Mouse (Mus musculus) limb, embryonic 10.5 days (tissue): ENCODE data around the gene Wfikkn2. TPM values are rescaled to one million over a fixed set of nuclear protein-coding genes. Genes with fewer than 3 reads are reported as not detected.

ENCODE experiments used
- DNase-seq: peaks from one replicate; pipeline ENCODE4 v3.0.0-alpha.2; 2017; ENCODE audit warnings: low spot score
- H3K27ac ChIP-seq: fragments of 300-500 bp; sonication (generic); 2 replicates; pipeline ENCODE4 v1.5.1; 2016; ENCODE audit warnings: mild to moderate bottlenecking
- H3K27me3 ChIP-seq: fragments of 300-500 bp; sonication (generic); 2 replicates; pipeline ENCODE4 v1.6.1; 2016; ENCODE audit warnings: low read depth, mild to moderate bottlenecking; ENCODE audit not compliant: poor library complexity, severe bottlenecking
- H3K36me3 ChIP-seq: fragments of 300-500 bp; sonication (generic); 2 replicates; pipeline ENCODE4 v1.6.1; 2016; ENCODE audit warnings: mild to moderate bottlenecking, moderate library complexity
- H3K4me1 ChIP-seq: fragments of 300-500 bp; sonication (generic); 2 replicates; pipeline ENCODE4 v1.6.1; 2016
- H3K4me3 ChIP-seq: fragments of 300-500 bp; sonication (generic); 2 replicates; pipeline ENCODE4 v1.5.1; 2016; ENCODE audit warnings: mild to moderate bottlenecking, moderate library complexity
- H3K9me3 ChIP-seq: fragments of 300-500 bp; sonication (generic); replicated peaks from 2 replicates; pipeline ENCODE4 v1.6.1; 2016; ENCODE audit warnings: mild to moderate bottlenecking
- WGBS: fragments of 180-500 bp; shearing (Covaris S2); methylation state at CpG from one replicate; pipeline ENCODE4 v1.1.7; 2016; 5-methylcytosine and 5-hydroxymethylcytosine counted together
- polyA plus RNA-seq: library from polyadenylated mRNA; unstranded; fragments of >200 nt; fragmentation: Nextera tagmentation; extraction: Ambion mirVana; gene quantifications from 2 replicates; pipeline ENCODE4 v1.2.1, GENCODE M21; 2016

Gene Wfikkn2
- polyA plus RNA-seq, 1 experiment from 2014 or later = 7.9 TPM

DNA sequence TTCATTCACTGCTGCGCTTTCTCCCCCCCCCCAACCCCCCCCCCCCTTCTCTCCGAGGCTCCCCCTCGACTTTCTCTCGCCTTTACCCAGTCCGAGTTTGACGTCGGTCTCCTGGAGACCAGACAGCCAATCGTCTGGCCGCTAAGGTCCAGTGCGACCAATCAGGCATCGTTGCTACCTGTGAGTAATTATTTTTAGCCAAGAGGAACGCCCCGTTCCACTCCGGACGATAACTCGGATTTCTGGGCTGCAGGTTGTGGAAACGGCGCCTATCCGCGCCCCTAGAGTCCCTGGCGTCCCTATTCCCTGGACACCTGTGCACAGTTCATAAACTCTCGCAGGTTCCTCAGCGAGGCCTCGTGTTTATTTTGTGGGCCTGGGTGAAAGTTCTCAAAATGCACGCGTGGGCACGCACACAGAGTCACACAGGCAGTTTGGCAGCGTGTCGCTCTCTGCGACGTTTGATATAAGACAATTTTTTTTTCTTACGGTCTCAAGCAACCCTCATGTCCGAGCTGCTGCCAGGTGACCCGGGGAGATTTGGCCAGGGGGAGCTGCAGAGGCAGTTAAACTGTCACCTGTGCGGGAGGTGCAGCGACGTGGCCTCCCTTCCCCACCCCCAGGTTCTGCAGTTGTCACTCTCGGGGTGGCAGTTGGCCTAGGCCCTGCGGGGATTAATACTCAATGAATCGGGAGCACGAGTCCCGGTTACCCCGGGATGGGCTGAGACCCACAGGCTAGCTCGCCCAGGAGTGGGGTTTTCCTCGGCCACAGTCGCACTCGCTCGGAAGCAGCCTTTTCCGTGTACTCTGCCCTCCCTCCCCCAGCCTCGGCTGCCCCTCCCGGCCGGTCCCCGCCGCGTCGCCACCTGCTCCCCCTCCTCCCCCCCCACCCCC is 35.4 kb downstream of the Wfikkn2 start:
- Histone ChIP-seq H3K9me3 (no peaks in the 10 kb centered on the region), H3K27me3 (no peaks in the 10 kb centered on the region), H3K4me1 (peaks cover 28% of the 10 kb centered on the region), H3K4me3 (peak overlapping the region; percentile 91), H3K27ac (peak overlapping the region; percentile 87), H3K36me3 (peaks cover 20% of the 10 kb centered on the region)
- peak; percentile 88 for DNase-seq
- WGBS = under 1% methylated on average over 49 of the region's 56 CpGs

DNA sequence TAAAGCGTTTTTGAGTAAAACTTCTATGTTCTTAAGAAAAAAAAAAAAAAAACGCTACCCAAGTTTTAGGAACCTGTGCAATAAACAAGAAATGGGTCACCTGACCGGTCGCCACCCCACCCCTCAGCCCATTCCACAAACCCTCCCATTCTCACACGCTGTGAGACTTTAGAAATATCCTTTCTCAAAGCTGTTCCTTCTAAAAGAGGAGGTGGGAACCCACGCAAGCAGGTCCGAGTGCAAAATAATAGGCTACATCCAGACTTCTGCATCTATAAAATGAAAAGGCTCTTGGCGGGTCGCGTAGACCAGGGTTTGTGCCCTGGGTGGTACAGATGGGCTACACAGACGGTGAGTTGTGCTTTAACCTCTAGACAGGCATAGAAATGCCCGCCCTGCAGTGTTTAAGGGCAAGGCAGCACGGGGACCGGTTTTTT is 36.1 kb downstream of the Wfikkn2 start:
- Histone ChIP-seq H3K36me3 (peaks cover 14% of the 10 kb centered on the region), H3K9me3 (no peaks in the 10 kb centered on the region), H3K4me1 (peaks cover 28% of the 10 kb centered on the region), H3K27me3 (no peaks in the 10 kb centered on the region), H3K4me3 (peak overlapping the region; percentile 91), H3K27ac (peak overlapping the region; percentile 87)
- DNase-seq = no peak
- WGBS = 2% methylated on average over 14 of the region's 14 CpGs

DNA sequence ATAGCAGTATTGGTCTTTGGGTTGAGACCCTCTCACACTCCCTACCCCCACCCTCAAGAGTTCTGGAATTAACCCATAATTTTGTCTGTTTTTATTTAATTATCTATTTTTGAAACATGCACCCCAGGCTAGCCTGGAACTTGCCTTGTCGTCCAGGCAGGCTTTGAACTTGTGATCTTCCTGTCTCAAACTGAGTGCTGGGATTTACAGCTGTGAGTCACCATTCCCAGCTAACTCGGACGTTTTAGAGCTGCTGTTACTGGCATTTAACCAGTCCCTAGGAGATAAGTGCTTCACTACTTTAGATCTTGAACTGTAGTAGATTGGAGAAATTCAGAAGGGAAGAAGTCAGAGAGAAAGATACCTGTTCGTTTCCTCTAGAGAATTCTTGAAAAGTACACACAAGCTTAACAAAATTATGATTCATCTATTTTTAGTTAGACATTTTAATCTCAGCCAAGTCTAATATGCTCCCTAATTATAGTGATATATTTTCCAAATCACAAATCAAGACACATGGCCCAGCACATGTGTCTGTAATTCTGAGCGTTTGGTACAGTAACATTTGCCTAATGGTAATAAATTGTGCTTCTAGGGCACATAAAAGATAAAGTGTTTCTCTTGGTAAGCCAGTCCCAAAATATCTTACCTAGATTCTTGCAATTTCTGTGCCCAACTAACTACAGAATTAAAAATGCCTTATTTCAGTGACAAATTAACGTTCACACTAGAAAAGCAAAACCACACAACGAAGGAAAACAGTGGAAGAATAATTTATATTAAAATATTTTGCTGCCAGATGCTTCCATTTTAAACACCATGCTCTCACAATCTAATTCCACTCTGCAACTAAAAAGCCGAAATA is 36.8 kb downstream of the Wfikkn2 start:
- Histone ChIP-seq H3K36me3 (peaks cover 7% of the 10 kb centered on the region), H3K27me3 (no peaks in the 10 kb centered on the region), H3K27ac (peak overlapping the region; percentile 87; the same call in 1 of the 2 replicates), H3K4me1 (peaks cover 25% of the 10 kb centered on the region), H3K9me3 (no peaks in the 10 kb centered on the region), H3K4me3 (peak overlapping the region; percentile 91)
- WGBS = 47% methylated on average over 8 of the region's 8 CpGs
- no peak for DNase-seq

DNA sequence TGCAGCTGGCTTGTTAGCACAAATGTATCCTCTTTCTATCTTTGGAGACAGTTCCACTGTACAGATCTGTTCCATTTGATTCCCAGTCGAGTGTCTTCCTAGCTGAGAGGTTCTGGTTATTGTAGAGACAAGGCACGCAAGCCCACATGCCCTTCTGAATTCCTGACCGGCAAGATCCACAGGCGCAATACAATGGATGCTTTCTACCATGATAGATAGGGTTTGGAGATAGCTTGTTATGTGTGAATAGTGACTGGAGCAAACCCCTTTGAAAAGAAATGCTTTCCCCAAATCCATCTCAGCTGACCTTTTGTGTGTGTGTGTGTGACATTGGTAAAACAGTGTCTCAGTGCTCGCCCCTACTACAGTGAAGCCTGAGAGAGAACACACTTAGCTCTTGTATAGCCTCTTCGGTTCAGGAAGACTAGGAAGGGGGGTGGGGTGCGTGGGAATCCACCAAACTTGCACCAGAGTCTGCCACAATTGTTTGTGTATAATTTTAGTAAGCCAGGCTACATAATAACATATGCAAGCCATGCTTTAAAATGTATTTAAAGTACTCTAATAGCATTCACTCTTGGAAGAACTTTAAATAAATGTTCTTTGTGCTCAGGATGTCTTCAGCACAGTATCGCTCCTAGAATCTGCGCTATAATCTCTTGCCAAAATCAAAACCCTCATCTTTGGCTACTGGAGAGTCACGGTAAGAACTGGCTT is 39.2 kb downstream of the Wfikkn2 start:
- 82% methylated on average over 10 of the region's 10 CpGs for WGBS
- Histone ChIP-seq H3K27ac (no peak overlapping the region), H3K4me1 (peaks cover 8% of the 10 kb centered on the region; the same call in 1 of the 2 replicates), H3K4me3 (no peak overlapping the region), H3K36me3 (no peaks in the 10 kb centered on the region), H3K27me3 (no peaks in the 10 kb centered on the region), H3K9me3 (no peaks in the 10 kb centered on the region)
- no peak for DNase-seq

DNA sequence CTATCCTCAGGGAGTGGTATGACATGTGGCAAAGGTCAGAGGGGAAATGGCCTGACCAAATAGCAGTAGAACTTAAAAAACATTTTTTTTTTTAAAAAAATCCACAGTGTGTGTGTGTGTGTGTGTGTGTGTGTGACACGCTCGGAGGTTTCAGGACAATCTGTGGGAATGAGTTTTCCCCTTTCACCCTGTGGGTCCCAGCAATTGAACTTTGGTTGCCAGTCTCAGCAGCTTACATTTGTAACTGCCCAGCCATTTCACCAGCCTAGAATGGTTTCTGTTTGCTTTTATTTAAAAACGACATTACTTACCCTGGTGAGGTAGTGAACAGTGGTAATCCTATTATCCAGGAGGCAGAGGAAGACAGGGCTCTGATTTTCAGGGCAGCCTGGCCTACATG is 42.7 kb downstream of the Wfikkn2 start:
- WGBS = 88% methylated on average over 3 of the region's 3 CpGs
- H3K4me1 ChIP-seq = no peaks in the 10 kb centered on the region
- H3K27me3 ChIP-seq = no peaks in the 10 kb centered on the region
- H3K4me3 ChIP-seq = no peak overlapping the region
- no peaks in the 10 kb centered on the region for H3K36me3 ChIP-seq
- no peaks in the 10 kb centered on the region for H3K9me3 ChIP-seq
- no peak overlapping the region for H3K27ac ChIP-seq
- no peak for DNase-seq

DNA sequence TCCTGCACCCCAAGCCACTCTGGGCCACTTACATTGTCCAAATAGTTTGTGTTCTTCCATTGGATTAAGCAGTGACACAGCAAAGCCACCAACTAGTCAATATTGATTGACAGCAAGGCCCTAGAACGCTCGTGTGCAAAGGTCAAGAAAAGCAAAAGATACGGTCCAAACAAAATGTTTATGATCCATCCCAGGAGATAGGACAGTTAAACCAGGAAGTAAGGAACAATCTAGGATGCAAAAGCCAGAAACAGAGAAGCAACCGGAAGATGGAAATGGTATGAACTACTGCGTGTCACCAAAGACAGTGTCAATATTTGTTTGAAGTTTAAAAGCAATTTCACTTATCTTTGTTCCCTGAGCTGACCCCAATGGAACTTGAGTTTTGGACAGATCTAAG is 43.7 kb downstream of the Wfikkn2 start:
- Histone ChIP-seq H3K27ac (no peak overlapping the region), H3K36me3 (no peaks in the 10 kb centered on the region), H3K4me1 (no peaks in the 10 kb centered on the region), H3K4me3 (no peak overlapping the region), H3K27me3 (no peaks in the 10 kb centered on the region), H3K9me3 (no peaks in the 10 kb centered on the region)
- DNase-seq = no peak
- 89% methylated on average over 5 of the region's 5 CpGs for WGBS

DNA sequence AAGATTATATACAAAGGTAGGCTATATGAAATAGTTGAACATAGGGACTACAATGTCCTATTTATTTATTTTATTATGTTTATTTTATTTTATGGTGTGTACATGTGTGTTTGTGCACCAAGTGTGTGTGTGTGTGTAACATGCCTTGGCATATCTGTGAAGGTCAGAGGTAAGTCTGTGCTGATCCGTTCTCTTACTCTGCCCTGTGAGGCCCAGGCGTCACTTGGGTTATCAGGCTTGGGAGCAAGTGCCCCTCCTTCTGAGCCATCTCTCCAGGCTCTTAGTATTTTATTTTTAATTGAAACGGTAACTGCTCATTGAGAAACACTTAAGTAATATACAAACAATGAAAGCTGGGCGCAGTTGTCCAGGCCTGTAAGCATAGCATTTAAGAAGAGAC is 45.4 kb downstream of the Wfikkn2 start:
- H3K27ac ChIP-seq = no peak overlapping the region
- H3K4me1 ChIP-seq = no peaks in the 10 kb centered on the region
- 83% methylated on average over 4 of the region's 4 CpGs for WGBS

DNA sequence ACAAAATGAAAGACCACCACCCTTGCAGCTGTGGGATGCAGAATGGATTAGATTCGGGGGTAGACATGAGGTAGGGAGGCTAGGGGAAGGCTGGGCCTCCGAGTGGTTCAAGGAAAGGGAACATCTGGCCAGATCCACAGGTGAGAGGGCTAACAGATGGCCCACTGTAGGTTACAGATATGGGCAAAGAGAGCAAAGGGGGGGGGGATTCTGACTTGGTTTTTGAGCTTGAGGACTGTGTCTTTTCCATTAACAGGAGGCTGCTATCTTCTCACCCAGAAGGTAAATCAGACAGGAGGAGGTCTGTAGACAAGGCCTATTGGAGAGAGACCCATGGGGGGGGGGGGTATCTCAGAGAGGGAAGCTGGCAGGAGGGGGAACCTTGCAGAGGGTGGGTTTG is 46.0 kb downstream of the Wfikkn2 start:
- Histone ChIP-seq H3K9me3 (no peaks in the 10 kb centered on the region), H3K36me3 (no peaks in the 10 kb centered on the region), H3K4me3 (no peak overlapping the region), H3K4me1 (no peaks in the 10 kb centered on the region), H3K27ac (no peak overlapping the region), H3K27me3 (no peaks in the 10 kb centered on the region)
- WGBS = 78% methylated on average over 2 of the region's 2 CpGs
- DNase-seq = no peak

More for the DNA sequence above, 45.4 kb downstream of the Wfikkn2 start:
- H3K4me3 ChIP-seq = no peak overlapping the region
- no peaks in the 10 kb centered on the region for H3K27me3 ChIP-seq
- H3K36me3 ChIP-seq = no peaks in the 10 kb centered on the region
- H3K9me3 ChIP-seq = no peaks in the 10 kb centered on the region
- no peak for DNase-seq

DNA sequence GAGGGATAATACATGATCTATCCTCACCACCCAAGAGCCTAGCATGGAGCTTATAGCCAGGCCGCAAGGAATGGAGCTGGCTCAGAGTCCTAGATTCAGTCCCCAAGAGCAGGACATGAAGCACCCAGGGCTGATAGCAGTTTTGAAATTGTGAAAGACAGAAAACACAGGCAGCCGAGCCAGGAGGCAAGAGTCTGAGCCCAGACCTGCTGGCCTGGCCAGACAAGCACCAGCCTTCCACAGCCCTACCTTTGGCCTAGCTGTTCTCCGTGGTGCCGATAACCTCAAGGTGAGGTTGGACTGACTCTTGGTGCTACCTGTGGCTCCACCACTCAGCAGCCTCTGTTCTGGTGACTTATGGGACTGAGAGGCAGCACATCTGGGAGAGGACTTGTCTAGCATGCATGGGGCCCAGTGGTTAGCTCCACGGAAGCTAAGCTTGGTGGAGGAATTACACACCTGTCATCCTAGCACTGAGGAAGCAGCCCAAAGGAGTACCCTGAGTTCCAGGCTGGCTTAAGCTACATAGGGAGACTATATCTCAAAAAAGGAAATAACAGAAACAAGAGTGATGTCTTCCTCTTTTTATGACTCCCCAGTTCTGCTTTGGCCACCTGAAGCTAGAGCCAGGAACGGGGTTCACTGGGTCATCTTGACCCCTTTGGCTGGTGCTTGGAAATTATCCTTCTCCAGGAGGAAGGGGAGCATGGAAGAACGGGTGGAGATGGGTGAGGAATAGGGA is 47.2 kb downstream of the Wfikkn2 start:
- 88% methylated on average over 7 of the region's 7 CpGs for WGBS
- Histone ChIP-seq H3K27me3 (no peaks in the 10 kb centered on the region), H3K4me1 (no peaks in the 10 kb centered on the region), H3K36me3 (no peaks in the 10 kb centered on the region), H3K9me3 (no peaks in the 10 kb centered on the region), H3K4me3 (no peak overlapping the region), H3K27ac (no peak overlapping the region)
- DNase-seq = no peak

DNA sequence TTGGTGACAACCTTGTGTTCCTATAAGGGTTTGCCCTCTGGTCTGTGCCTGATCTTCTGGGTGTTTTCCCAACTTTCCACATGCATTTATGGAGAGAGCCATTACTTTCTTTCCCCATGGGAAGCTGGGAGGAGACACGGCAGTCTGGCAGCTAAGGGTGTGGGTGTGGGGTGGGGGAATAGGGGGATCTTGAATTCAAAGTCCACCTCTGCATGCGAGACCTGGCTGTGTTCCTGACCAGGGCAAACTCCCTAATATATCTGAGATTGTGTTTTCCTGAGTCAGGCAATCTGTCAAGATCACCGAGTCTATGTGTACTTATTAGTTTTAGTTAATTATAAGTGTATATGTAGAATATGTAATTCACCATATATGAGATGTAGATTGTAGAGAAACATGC is 49.5 kb downstream of the Wfikkn2 start:
- Histone ChIP-seq H3K27me3 (no peaks in the 10 kb centered on the region), H3K27ac (no peak overlapping the region), H3K36me3 (no peaks in the 10 kb centered on the region), H3K9me3 (no peaks in the 10 kb centered on the region), H3K4me1 (no peaks in the 10 kb centered on the region), H3K4me3 (no peak overlapping the region)
- no peak for DNase-seq
- 78% methylated on average over 3 of the region's 3 CpGs for WGBS

DNA sequence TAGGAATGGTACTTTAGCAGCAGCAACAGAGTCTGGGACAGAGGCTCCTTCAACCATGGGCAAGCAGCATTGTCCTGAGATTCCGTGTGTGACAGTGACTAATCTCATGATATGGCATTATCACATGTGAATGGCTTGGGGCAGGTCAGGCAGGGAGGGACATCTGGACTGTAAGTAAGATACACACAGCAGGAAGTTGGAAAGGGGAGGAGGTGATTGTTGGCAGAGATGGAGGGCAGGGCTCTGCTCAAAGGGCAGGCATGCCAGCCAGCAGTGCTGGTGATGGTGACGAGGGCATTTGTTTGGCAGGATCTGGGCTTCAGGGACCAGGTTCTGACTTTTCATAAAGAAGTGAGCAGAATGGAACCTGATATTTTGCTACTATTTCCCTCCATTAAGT is 52.7 kb downstream of the Wfikkn2 start:
- peaks cover 13% of the 10 kb centered on the region for H3K4me1 ChIP-seq

DNA sequence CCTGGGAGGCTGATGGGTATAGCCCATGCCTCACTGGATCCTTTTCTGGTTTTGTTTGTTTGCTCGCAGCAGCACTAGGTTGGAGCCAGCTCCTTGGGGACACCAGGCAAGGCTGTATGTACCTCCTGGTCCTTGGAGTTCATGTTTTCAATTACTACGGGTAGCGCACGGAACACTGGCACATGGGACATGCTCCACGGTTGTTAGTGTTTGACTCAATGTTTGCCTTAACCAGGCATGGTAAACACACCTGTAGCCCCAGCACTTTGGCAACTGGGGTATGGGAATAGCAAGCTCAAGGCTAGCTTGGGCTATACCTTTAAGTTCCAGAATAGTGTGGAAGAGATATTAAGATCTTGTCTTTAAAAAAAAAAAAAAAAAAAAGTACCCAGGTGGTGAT is 55.1 kb downstream of the Wfikkn2 start:
- H3K36me3 ChIP-seq = no peaks in the 10 kb centered on the region
- H3K9me3 ChIP-seq = no peaks in the 10 kb centered on the region
- DNase-seq = no peak
- 93% methylated on average over 5 of the region's 5 CpGs for WGBS
- peak overlapping the region; percentile 59 for H3K27ac ChIP-seq
- H3K27me3 ChIP-seq = no peaks in the 10 kb centered on the region
- H3K4me1 ChIP-seq = peaks cover 13% of the 10 kb centered on the region
- H3K4me3 ChIP-seq = no peak overlapping the region

More for the DNA sequence above, 52.7 kb downstream of the Wfikkn2 start:
- Histone ChIP-seq H3K4me3 (no peak overlapping the region), H3K27ac (no peak overlapping the region), H3K36me3 (no peaks in the 10 kb centered on the region), H3K27me3 (no peaks in the 10 kb centered on the region), H3K9me3 (no peaks in the 10 kb centered on the region)
- WGBS = 85% methylated on average over 2 of the region's 2 CpGs
- DNase-seq = no peak
